Mouse (Mus musculus) ES-Bruce4 (cell line): ENCODE measurements around the gene Psmd11.

Source experiments
- EP300 ChIP-seq: IDR thresholded peaks from 2 replicates; pipeline ENCODE4 v1.6.1; 2011; ENCODE audit warnings: low read depth, low read length; ENCODE audit not compliant: insufficient read depth
- POLR2A ChIP-seq: IDR thresholded peaks from one replicate; pipeline ENCODE4 v1.8.1; 2011; ENCODE audit warnings: low read length; ENCODE audit not compliant: insufficient read depth

GRCm38 (mm10) chr11:80515346-80515745 lies 86.9 kb downstream of the Psmd11 start:
- no peak for TF ChIP-seq POLR2A
- TF ChIP-seq EP300 = no peak
